Mouse (Mus musculus): Measurements from ENCODE around the gene Usf1.

GRCm38 (mm10) chr1:171422504-171423095 is 11.5 kb downstream of the Usf1 start:
- TF ChIP-seq MYC (IDR thresholded peaks at IDR 0.05; ENCODE audit: low read depth, low read length) (no peak), E2F4 (IDR thresholded peaks at IDR 0.05; ENCODE audit: insufficient replicate concordance, low read depth, low read length) (no peak), CTCF (conservative IDR thresholded peaks at IDR 0.05 in 1 of 2, IDR thresholded peaks at IDR 0.05 in 1 of 2; ENCODE audit: low read depth in 2 of 2, low read length in 2 of 2) (no peak), POLR2A (IDR thresholded peaks at IDR 0.05; ENCODE audit: low read depth, low read length) (no peak), GABPA (IDR thresholded peaks at IDR 0.05; ENCODE audit: insufficient replicate concordance, low read depth, low read length) (no peak)
